Mouse (Mus musculus) gastrocnemius, postnatal 36 days (tissue): ENCODE data around the gene Nkx1-1. TPM values are rescaled to one million over a fixed set of nuclear protein-coding genes. Genes with fewer than 3 reads are reported as not detected.

Experiments used
- DNase-seq, 2 experiments: peaks; one replicate each; pipeline ENCODE4 v3.0.0; 2022
- intact Hi-C: fragments of 180-260 bp; cut with DNase I; formaldehyde crosslinking; loops from one replicate; pipeline ENCODE4 v1.15.1; 2025
- total RNA-seq, 2 experiments: library from RNA; stranded (reverse); gene quantifications; 2 replicates each; pipeline ENCODE4 v1.2.3; 2021

The Nkx1-1 gene
- total RNA-seq, 2 experiments from 2014 or later = not detected

DNA sequence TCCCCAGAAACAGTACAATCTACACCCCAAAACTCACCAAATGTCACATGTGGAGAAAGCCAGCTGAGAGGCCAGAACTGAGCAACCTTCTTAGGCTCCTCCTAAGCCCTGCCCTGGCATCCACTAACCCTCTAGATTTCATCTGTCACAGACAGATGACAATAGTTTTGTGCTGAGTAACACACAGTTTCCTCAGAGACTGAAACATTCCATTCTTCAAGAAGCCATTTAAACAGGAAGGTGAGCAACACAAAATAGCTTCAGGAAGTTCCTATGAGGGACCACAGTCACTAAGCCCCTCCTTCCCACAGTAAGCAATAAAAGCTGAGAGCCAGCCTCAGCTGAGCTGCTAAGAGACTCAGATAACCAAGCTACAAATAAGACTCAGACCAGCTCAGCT lies 6.3 kb downstream of the Nkx1-1 start:
- DNase-seq = no peak
- intact Hi-C loops = no loop called here

DNA sequence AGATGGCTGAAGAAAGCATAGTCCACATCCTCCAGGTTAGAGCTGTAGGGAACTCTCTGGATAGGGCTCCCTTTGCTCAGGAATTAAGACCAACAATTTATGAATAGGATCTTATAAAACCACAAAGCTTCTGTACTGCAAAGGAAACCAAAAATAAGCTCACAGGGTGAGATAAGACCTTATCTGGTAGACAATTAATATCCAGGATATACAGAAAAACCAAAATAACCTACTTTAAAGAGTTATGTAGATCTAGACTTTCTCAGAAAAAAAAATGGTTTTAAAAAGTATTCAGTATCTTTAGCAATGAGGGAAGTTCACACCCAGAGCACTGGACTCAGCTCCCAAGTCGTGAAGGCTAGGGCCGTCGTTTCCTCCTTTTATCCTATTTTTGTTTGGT lies 13.5 kb downstream of the Nkx1-1 start:
- no peak for DNase-seq
- intact Hi-C loops = no loop called here

DNA sequence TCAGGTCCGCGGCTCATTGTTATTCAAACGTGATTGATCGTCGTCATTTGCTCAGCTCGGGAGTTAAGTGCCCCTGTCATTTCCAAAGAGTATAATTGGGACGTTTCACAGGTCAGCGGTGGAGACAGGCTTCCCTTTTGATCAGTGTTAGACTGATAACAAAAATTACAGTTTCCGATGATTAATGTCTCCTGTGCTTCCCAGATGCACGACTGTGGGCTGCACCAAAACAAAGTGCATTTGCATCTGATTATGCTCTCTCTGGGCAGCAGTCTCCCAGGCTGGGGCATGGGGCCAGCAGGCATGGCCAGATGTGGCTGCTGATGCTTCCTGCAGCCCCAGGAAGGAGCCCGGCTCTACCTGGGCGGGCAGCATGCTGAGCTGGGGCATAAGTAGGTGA lies 33.0 kb downstream of the Nkx1-1 start:
- intact Hi-C loops = no loop called here
- no peak for DNase-seq

DNA sequence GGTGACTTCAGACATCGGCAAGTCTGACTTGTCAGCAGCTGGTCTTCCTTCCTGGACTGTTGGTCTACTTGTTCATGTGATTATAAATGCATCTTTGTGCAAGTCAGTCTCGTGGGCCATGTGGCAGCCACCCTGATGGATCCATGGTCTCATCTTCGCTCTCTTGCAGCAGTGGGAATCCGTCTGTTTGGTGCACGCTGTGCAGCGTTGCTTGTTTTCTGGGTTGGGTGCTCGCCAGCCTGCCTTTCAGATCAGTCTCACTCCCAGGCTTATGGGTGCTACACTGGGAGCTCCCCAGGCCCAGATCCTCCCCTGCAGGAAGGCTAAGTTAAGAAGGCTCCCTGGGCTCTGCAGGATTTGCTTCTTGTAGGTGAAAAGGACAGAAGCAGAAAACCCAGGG lies 36.9 kb downstream of the Nkx1-1 start:
- DNase-seq = no peak
- intact Hi-C loops = no loop called here

DNA sequence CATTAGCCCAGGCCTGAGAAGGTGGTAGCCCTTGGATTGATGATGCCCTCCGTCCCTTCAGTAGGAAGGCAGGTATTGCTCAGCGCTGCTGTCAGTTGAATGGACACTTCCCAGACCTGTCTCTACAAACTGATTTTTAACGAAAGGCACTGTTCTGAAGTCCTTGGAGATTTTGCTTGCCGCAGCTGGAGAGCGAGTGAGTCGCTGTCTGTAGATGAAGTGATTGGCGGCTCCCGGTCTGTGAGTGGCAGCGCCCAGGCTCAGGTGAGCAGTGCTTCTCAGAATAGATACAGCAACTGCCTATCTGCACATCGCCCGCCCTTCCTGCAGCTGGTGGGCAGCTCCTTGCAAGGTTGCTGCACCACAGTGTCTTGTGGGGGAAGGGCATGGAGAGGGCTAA lies 38.1 kb downstream of the Nkx1-1 start:
- DNase-seq = no peak
- intact Hi-C loops = no loop called here

DNA sequence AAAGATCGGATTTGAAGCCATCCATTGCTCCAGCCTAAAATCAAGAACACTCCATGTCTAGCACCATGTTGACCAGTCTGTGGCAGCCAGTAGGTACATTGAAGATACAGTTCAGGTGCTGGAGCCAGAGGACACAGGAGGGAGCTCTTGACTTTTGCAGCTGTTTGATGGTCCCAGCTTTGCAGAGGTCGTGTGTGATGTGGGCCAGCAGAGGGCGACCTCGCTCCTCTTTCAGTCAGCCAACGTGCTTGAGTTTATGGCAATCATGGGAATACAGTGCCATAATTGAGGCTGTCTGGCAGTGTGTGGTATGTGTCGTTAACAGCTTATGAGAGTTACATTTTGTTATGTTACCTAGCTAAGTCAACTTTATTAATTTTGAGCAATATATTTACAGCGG lies 40.0 kb downstream of the Nkx1-1 start:
- intact Hi-C loops = loop anchor here (2.0 to 5.0 kb wide), 3 partner anchors 49 to 193 kb away; no protein-coding TSS in a partner anchor
- peak; percentile 51 to 64 for DNase-seq

DNA sequence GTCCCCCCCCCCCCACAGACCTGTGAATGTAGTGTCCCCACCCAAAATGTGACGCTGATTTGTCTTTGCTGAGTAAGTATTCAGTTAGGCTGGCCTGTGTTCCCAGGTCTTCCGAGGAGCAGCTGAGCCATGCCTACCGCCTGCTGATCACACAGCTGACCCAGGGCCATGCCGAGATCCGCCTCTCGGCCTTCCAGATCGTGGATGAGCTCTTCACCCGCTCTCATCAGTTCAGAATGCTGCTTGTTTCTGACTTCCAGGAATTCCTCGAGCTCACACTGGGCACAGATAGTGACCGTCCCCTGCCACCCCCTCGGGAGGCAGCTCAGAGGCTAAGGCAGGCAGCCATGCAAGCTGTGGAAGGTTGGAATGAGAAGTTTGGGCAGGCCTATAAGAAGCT lies 46.2 kb downstream of the Nkx1-1 start:
- intact Hi-C loops = no loop called here
- no peak for DNase-seq

Other genes starting within 250 kb of the Nkx1-1 start
- 1 to 10 TPM; 1.2 to 2.0 TPM for gene Spon2, start 215.5 kb downstream of the Nkx1-1 start, total RNA-seq
- gene Ctbp1, start 159.0 kb downstream of the Nkx1-1 start, total RNA-seq = 100 to 1,000 TPM; 202 to 219 TPM
- 10 to 100 TPM; 57.8 to 62.5 TPM for gene Maea, start 98.5 kb downstream of the Nkx1-1 start, total RNA-seq
- gene Uvssa, start 55.4 kb downstream of the Nkx1-1 start, total RNA-seq = 1 to 10 TPM; 2.6 to 3.0 TPM
- gene Fam53a, start 195.7 kb upstream of the Nkx1-1 start, total RNA-seq = 10 to 100 TPM; 56.9 to 61.8 TPM
- under 1 TPM; 0.42 to 0.54 TPM for gene Gm9903, start 195.9 kb upstream of the Nkx1-1 start, total RNA-seq
- gene Slbp, start 218.6 kb upstream of the Nkx1-1 start, total RNA-seq = 1 to 10 TPM; 7.4 to 7.6 TPM
- gene Tacc3, start 224.2 kb upstream of the Nkx1-1 start, total RNA-seq = 1 to 10 TPM; 1.6 to 3.1 TPM
- 1 to 10 TPM; 6.1 to 9.7 TPM for gene Tmem129, start 224.4 kb upstream of the Nkx1-1 start, total RNA-seq